ENCODE assay signal across 22 mouse cellular contexts in genomic region chr10:38383161-38383560, GRCm38 (mm10).
DNase-seq lines count a peak whose midpoint lies in the region; ATAC-seq lines count a peak whose summit lies in the region.
"Had no signal": no experiment of that assay in that cellular context is flagged by ENCODE, and none has a peak within 500 bp of the region (broad histone marks: within the 10 kb centered on the region; RNA-seq: fewer than 3 reads in every experiment).

No protein-coding gene starts in this region.

- intact Hi-C loops in heart, postnatal 36 days (cut with DNase I): no loop called here

- no peak overlapping the region for H3K4me3 ChIP-seq in kidney, embryonic 14.5 days (ENCODE audit: low read length)
- H3K4me3 ChIP-seq: embryonic facial prominence, embryonic 12.5 days; forebrain, embryonic 15.5 days; hindbrain, embryonic 15.5 days; lung, embryonic 15.5 days; midbrain, embryonic 15.5 days had no signal

- H3K9ac ChIP-seq in kidney, embryonic 14.5 days (ENCODE audit: low read depth, low read length): no peak overlapping the region
- H3K9ac ChIP-seq: embryonic facial prominence, embryonic 12.5 days; forebrain, embryonic 15.5 days; hindbrain, embryonic 15.5 days; lung, embryonic 15.5 days; midbrain, embryonic 15.5 days had no signal

- no peaks in the 10 kb centered on the region; the same call in 1 of the 2 replicates for H3K9me3 ChIP-seq in kidney, embryonic 14.5 days (ENCODE audit: control insufficient read depth, low read length)
- H3K9me3 ChIP-seq: forebrain, embryonic 15.5 days; hindbrain, embryonic 15.5 days; lung, embryonic 15.5 days; midbrain, embryonic 15.5 days had no signal

- no peaks in the 10 kb centered on the region for H3K4me1 ChIP-seq in kidney, embryonic 14.5 days (ENCODE audit: control insufficient read depth, insufficient read depth, low read length)
- H3K4me1 ChIP-seq: embryonic facial prominence, embryonic 12.5 days; hindbrain, embryonic 15.5 days; lung, embryonic 15.5 days; midbrain, embryonic 15.5 days had no signal

- no peaks in the 10 kb centered on the region for H3K27me3 ChIP-seq in kidney, embryonic 14.5 days (ENCODE audit: control insufficient read depth, insufficient read depth, low read length)
- H3K27me3 ChIP-seq: CH12.LX; embryonic facial prominence, embryonic 12.5 days; forebrain, embryonic 15.5 days; hindbrain, embryonic 15.5 days; lung, embryonic 15.5 days; midbrain, embryonic 15.5 days had no signal

- WGBS in kidney, embryonic 14.5 days: 61% methylated on average over 2 of the region's 2 CpGs

- DNase-seq in heart, adult 11 months: peak; percentile 71
- no peak for DNase-seq in heart, postnatal 36 days
- peak; percentile 20 to 43 for DNase-seq in kidney, adult 8-10 months
- DNase-seq in kidney, postnatal 14 days: peak; percentile 12
- DNase-seq in yolk sac, embryonic 10.5 days (ENCODE audit: low spot score): peak; percentile 74
- no peak for DNase-seq in right cerebral cortex, postnatal 10 days (ENCODE audit: low spot score in 2 of 2)
- DNase-seq: adrenal gland, postnatal 14 days; cerebellum, adult 11-12 months; cerebellum, postnatal 25 days; heart, postnatal 14 days; right cerebral cortex, adult 18-20 months; spleen, adult 18-20 months; thymus, postnatal 14 days had no signal

- no peak overlapping the region for H3K4me2 ChIP-seq in kidney, embryonic 14.5 days (replicated peaks; ENCODE audit: low read depth, low read length)
- H3K4me2 ChIP-seq: embryonic facial prominence, embryonic 12.5 days; forebrain, embryonic 15.5 days; hindbrain, embryonic 15.5 days; lung, embryonic 15.5 days; midbrain, embryonic 15.5 days had no signal

- H3K36me3 ChIP-seq in kidney, embryonic 14.5 days (ENCODE audit: control insufficient read depth, insufficient read depth, low read length): no peaks in the 10 kb centered on the region
- H3K36me3 ChIP-seq: embryonic facial prominence, embryonic 12.5 days; forebrain, embryonic 15.5 days; hindbrain, embryonic 15.5 days; lung, embryonic 15.5 days; midbrain, embryonic 15.5 days had no signal

- H3K27ac ChIP-seq in kidney, embryonic 14.5 days (ENCODE audit: low read depth, low read length): no peak overlapping the region
- H3K27ac ChIP-seq: embryonic facial prominence, embryonic 12.5 days; forebrain, embryonic 15.5 days; hindbrain, embryonic 15.5 days; lung, embryonic 15.5 days; midbrain, embryonic 15.5 days had no signal

- ATAC-seq in kidney, embryonic 14.5 days (ENCODE audit: low FRiP score, low TSS enrichment): no peak
- ATAC-seq in granulocyte monocyte progenitor cell, adult 5-6 weeks (replicated peaks; ENCODE audit: poor library complexity, severe bottlenecking): no peak
- ATAC-seq: activated CD4-positive, CD25-positive, alpha-beta regulatory T cell, adult 4 months; forebrain, embryonic 15.5 days; midbrain, embryonic 15.5 days had no signal

Comparison
In these comparisons a context has a peak if more than half of its experiments do, and no peak if none do; other contexts are left out.
1. DNase-seq: peak in heart, adult 11 months (single experiment), kidney, adult 8-10 months (2 of 2), kidney, postnatal 14 days (single experiment) and yolk sac, embryonic 10.5 days (single experiment); none in heart, postnatal 36 days (0 of 2) and right cerebral cortex, postnatal 10 days (0 of 2).